Mouse (Mus musculus) liver, embryonic 14.5 days (tissue): Measurements from ENCODE around the gene Ap5s1.

ENCODE experiments used
- CTCF ChIP-seq: IDR thresholded peaks from 2 replicates; pipeline ENCODE4 v1.5.1; 2016; ENCODE audit warnings: antibody characterized with exemption, low read depth, control low read depth
- EP300 ChIP-seq: IDR thresholded peaks from 2 replicates; pipeline ENCODE4 v1.6.1; 2016; ENCODE audit warnings: antibody characterized with exemption, low read depth

GRCm38 (mm10) chr2:131255738-131256137 lies 48.9 kb downstream of the Ap5s1 start:
- TF ChIP-seq EP300 (no peak), CTCF (no peak)
